Mouse (Mus musculus): ENCODE results near the gene Gm27021.

Gm27021 gene

GRCm38 (mm10) chr8:120566681-120567080 lies 101.2 kb downstream of the Gm27021 start:
- DNase-seq (ENCODE audit: low read depth, low spot score) = no peak

GRCm38 (mm10) chr8:120565151-120565711 lies 102.6 kb downstream of the Gm27021 start:
- DNase-seq (ENCODE audit: low read depth, low spot score) = no peak

GRCm38 (mm10) chr8:120563851-120564837 lies 103.7 kb downstream of the Gm27021 start:
- DNase-seq (ENCODE audit: low read depth, low spot score) = peak; percentile 96

GRCm38 (mm10) chr8:120563348-120563724 lies 104.5 kb downstream of the Gm27021 start:
- peak; percentile 75 for DNase-seq (ENCODE audit: low read depth, low spot score)

- no peak for DNase-seq (ENCODE audit: low read depth, low spot score)
These were observed 105.1 kb downstream of the Gm27021 start for GRCm38 (mm10) chr8:120562680-120563347.

GRCm38 (mm10) chr8:120561539-120562435 lies 106.1 kb downstream of the Gm27021 start:
- peak; percentile 17 for DNase-seq (ENCODE audit: low read depth, low spot score)

GRCm38 (mm10) chr8:120560535-120560934 lies 107.3 kb downstream of the Gm27021 start:
- no peak for DNase-seq (ENCODE audit: low read depth, low spot score)

- DNase-seq (ENCODE audit: low read depth, low spot score) = no peak
These were observed 108.2 kb downstream of the Gm27021 start for GRCm38 (mm10) chr8:120559654-120560053.
